Mouse (Mus musculus): ENCODE data around the gene Igsf9.

GRCm38 (mm10) chr1:172513525-172514212 lies 32.1 kb downstream of the Igsf9 start:
- no peak for TF ChIP-seq CTCF (IDR thresholded peaks at IDR 0.05; ENCODE audit: low read depth, low read length)
- no peak for TF ChIP-seq GATA2 (IDR thresholded peaks at IDR 0.05; ENCODE audit: borderline replicate concordance, low read depth, low read length)
- no peak for TF ChIP-seq TAL1 (conservative IDR thresholded peaks at IDR 0.05; ENCODE audit: low read depth, low read length)
- TF ChIP-seq POLR2AphosphoS5 (IDR thresholded peaks at IDR 0.05; ENCODE audit: insufficient replicate concordance, low read depth, low read length), result no peak

Measured in G1E (cell line).